Mouse (Mus musculus): Measurements from ENCODE around the gene Ciao2b.

Ciao2b gene

DNA sequence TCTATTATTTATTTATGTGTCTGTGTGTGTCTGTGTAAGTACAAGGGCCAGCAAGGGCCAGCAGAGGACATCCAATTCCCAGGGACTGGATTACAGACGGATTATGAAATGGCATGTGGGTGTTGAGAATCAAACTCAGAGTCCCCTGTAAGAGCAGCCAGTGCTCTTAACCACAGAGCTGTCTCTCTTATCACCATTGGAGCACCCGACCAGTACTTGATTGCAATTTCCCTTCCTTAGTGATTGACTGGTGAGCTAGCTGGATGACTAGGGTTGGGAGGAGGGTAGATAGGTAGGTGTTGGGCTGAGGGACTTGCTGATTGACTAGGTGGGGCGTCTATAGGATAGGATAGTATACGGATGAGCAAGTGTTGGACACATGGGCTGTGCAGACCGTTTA, 21.0 kb downstream of the Ciao2b start:
- DNase-seq (ENCODE audit: low spot score in 2 of 2) = no peak

DNA sequence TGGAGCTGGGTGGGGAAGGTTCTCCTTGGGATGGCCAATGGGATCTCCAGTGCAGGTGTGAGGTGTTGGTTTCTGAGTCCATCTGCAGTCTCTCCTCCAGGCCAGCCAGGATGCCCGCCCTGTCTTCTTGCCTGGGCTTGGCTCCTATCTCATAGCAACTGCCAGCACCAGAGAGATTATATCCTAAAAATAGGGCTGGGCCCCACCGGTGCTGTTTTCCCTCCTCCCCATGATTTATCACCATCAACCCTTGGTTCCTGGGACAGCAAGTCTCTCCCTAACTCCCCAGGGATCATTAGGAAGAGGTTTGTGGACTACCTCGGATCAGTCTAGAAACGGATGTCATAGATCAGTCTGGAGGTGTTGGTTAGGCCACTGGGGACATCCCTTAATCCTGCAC, 28.6 kb downstream of the Ciao2b start:
- no peak for DNase-seq (ENCODE audit: low spot score in 2 of 2)

DNA sequence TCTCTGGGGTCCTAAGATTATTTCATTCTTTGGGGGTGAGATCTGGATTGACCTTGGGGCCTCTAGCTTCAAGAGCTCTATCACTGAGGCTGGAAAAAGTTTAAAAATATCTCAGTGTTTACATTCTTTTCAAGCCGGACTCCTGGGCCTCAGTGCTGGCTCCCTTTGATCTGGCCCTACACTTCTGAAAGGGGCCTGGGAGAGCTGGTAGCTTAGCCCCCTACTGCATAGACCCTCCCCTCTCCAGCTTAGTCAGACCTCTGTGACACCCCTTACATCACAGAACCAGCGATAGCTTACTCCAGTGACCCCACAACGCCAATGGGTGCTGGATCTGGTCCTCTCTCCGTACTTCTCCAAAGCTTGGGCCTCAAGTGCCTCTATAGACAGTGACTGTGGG, 30.2 kb downstream of the Ciao2b start:
- DNase-seq (ENCODE audit: low spot score in 2 of 2) = no peak

DNA sequence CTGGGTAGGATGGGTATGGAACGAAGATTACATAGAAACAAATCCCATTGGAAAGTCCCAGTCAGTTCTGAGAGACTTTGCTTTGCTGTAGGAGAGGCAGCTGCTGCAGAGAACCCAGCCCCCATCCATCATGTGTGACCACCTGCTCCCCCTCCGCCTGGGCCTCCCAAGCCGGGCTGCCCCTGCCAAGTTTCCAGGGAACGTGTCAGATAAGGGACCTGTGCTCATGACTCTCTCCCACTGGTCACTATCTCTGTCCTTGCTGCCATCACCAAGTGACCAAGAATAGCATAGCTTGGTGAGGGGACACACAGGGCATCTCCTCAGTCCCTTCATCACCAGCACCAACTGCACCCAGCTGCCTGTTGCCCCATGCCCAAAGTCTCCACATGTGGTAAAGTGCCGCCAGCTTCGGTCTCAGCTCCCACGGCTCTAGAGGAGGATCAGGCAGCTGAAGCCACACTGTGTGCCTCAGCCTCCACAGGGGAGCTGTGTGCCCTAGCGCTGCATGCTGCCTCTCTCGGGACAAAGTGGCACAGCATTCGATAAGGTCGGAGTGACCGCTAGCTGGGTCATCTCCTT, 31.5 kb downstream of the Ciao2b start:
- DNase-seq (ENCODE audit: low spot score in 2 of 2) = no peak

DNA sequence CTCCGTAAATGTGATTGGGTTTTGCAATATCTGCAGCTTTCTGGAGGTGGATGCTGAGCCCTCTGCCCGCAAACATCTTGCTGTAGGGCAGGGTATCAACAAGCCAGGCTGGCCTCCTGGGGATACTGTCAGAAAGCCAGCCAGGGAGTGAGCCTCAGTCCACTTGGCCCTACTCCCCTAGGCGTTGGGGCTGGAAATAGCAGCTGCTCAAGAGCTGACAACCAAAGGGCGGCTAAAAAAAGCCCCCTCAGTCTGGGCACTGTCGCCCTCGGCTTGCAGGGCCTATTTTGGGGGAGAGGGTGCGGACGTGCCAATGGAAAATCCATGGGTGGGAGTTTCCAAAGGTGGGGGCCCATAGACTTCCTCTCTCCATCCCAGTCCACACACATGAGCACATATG, 32.5 kb downstream of the Ciao2b start:
- no peak for DNase-seq (ENCODE audit: low spot score in 2 of 2)

DNA sequence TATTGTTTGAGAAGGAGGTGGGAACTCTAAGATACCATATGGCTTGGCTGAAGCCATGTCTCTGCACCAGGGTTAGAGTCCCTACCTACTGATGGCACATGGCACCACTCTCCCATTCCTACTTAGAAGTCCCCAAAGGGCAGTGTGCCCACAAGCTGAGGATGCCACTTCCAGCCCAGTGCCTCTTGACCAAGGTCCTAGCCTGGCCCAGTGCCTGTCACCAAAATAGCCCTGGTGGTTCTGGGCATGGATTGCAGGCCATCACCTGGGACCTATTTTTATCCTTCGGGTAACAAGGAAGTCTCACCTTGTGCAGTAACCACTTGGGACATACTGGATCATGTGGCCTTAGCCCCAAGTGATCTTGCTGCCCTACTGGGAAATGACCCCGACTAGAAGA, 33.8 kb downstream of the Ciao2b start:
- DNase-seq (ENCODE audit: low spot score in 2 of 2) = no peak

DNA sequence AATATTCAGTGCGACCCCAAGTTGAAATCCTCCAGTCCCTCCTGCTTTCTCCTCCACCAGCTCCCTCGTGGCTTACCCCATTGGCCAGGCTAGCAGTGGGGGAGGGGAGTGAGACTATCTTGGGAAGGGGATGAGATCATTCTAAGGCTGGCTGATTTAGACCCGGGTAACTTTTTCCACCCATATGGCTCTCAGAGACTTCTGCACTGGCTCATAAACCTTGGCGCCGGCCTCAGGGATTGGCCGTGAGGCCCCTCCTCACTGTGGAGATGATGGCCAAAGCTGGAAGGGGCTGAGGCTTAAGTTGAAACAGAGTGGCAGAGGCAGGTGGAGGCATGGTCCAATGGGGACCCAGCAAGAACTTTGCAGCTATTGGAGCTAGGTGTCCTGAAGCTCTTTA, 35.4 kb downstream of the Ciao2b start:
- DNase-seq (ENCODE audit: low spot score in 2 of 2) = no peak

DNA sequence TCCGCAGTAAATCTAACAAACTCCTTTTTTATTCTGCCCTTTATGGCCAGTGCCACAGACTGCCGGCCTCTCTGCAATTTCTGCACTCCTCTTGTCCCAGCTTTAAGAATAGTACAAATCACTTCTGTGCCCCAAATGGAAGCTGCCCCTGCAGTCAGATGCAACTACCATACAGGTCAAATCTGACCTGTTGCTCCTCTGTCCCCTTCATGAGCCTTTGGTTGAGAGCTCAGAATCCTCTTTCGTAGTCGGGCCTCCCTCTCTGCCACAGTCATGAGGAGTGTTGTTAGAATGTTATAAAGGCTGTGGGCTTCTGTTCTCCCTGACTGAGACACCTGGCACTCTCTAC, 38.5 kb downstream of the Ciao2b start:
- no peak for DNase-seq (ENCODE audit: low spot score in 2 of 2)

DNA sequence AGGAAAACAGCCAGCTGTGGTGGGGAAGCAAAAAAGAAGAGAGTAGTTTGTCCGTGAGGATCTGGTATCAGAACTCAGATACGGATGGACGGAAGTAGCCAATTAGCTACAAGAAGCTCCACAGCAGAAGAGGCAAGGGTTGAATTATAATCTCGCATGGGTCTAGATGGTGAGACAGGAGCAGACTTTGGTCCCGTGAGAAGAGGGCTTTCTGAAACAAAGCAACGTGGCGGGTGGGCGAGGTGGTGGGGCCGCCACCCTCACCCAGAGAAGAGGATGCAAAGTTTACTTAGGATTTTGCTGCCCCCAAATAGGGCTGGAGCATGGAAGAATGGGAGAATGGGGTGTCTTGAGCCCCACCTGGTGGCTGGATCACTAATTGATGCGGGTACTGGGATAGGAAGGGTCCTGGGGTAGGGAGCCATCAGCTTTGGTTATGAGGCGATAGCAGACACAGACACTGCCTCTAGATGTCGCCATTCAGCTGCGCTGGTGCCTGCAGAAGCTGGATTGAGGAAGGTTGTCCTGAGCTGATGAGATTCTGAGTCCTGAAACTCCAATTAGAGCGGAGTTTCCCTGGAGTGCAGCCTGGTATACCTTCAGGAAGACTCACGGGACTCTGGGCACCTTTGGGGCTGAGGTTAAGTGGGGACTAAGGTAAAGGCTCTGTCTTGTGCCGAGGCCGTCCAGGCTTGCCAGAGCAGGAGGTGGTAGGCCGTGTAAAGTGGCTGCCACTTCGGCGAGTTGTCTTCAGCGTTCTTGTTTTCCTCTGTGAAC, 39.1 kb downstream of the Ciao2b start:
- DNase-seq (ENCODE audit: low spot score in 2 of 2) = peak; percentile 52 to 76

DNA sequence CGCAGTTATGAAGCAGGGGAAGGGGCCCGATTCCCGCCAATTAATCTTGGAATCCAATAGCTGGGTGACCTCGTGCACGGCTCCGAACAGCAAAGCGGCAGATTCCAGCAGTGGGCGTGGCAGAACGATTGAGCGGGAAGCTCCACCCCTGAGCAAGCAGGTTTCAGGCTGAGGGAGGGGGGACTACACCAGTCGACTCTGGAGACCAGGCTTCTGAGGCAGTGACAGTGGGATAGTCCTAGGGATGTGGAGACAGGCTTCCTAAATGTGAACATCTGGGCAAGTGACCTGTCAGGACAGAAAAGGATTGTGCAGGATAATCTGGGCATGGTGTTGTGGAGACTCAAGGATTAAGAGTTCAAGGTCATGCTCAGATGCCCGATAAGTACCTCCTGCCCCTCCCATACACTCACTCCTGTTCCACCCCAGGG, 39.8 kb downstream of the Ciao2b start:
- no peak for DNase-seq (ENCODE audit: low spot score in 2 of 2)

DNA sequence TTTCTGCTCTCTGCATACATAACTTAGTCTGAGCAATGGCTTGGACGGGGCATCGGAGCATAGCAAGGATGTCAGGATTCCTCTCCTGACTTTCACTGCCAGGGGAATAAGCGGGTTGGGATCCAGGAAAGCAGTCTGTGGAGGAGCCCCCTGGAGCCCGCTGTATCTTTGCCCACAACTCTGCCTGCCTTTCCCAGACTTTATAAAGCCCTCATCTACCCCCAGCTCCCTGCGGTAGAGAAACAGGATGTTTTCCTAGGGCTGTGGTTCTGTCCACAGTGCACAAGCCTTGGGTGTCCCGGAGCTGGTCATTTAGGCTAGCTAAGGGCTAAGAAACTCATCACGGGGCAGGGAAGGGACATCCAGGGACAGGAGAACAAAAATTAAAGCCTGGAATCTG, 40.4 kb downstream of the Ciao2b start:
- DNase-seq (ENCODE audit: low spot score in 2 of 2) = no peak

DNA sequence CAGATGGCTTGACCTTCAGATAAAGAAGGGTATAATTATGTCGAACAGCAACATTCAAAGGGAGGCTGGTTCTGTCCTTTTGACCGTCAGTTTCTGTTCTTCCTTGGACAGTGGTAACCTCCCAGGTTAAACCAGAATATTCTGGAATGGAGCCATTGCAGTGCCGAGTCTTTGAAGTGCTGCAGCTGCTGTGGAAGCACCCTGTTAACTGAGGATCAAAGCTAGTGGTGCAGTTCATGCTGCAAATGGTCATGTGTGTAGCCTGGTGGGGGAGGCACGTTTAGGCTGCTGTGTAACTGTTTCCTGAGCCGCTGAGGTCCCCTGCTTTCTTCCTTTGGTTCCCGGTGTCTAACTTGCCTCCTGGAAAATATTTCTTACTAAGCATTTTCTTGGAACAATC, 43.3 kb downstream of the Ciao2b start:
- no peak for DNase-seq (ENCODE audit: low spot score in 2 of 2)

DNA sequence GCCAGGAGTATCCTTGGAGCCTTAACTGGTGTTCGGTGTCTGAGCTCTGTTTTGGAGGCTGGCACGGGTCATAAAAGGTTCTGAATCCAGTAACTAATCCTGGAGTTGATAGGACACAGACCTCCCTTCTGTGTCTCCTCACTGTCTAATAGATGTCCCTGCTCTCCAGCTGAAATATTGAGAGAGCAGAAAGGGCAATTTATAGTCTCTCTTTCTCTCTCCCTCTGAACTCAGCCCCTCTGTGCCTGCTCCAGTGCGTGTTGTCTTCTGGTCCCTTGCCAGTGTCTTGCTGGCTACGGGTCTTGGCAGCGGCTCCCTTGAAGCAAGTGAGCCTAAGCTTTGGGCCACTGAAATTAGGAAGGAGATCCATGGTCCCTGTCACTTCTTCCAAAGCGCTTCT, 44.1 kb downstream of the Ciao2b start:
- DNase-seq (ENCODE audit: low spot score in 2 of 2) = no peak

DNA sequence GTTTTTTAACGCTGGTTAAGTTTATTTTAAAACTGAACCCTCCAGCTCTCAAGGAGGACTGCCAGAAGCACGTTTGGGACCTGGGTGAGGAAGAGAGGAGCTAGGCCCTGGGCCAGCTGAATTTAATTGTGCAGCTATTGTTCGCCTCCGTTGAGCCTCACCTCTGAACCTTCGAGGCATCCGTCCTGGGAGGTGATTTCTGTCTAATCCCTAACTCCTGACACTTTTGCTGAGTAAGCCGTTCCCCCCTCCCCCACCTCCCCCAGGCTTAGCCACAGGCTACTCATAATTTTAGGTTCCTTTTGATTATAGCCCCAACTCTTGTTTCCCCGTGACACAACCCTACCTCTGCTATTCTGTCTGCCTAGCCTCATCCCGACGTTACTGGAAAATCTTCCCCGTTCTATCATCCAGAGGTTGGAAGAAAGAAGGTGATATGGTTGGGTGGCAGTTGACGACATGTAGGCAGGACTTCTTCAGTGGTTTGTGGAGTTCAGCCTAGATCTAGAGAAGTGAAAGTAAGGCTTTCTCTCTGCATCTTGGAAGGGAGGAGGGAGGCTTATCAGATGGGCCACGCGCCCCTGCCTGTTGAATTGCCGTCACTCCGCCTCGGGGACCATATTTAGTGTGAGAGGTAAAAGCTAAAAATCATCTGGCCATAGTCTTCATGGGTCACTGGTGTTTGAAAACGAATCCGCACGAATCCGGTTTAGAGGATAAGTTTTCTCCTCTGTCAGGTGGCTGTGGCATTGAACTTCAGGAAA, 45.8 kb downstream of the Ciao2b start:
- no peak for DNase-seq (ENCODE audit: low spot score in 2 of 2)

DNA sequence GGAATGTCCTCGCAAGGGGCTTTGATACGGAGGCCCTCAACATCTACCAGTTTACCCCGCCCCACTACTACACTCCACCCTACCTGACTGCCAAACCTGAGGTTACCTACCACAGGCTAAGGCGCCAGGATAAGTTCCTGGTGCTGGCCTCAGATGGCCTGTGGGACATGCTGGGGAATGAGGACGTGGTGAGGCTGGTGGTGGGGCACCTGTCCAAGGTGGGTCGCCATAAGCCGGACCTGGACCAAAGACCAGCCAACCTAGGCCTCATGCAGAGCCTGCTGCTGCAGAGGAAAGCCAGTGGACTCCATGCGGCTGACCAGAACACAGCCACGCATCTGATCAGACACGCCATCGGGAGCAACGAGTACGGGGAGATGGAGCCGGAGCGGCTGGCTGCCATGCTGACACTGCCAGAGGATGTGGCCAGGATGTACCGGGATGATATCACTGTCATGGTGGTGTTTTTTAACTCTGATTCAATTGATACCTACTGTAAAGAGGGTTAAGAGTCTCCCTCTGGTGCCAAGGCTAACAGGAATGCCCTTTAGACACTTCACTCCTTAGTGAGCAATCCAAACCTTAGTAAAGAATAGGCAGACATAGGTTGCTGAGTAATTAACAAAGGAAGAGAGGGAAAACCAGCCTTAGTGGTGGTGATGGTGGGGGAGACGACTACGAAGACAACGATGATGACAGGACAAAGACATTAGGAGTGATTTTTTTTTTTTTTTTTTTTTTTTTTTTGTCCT, 47.0 kb downstream of the Ciao2b start:
- DNase-seq (ENCODE audit: low spot score in 2 of 2) = no peak

DNA sequence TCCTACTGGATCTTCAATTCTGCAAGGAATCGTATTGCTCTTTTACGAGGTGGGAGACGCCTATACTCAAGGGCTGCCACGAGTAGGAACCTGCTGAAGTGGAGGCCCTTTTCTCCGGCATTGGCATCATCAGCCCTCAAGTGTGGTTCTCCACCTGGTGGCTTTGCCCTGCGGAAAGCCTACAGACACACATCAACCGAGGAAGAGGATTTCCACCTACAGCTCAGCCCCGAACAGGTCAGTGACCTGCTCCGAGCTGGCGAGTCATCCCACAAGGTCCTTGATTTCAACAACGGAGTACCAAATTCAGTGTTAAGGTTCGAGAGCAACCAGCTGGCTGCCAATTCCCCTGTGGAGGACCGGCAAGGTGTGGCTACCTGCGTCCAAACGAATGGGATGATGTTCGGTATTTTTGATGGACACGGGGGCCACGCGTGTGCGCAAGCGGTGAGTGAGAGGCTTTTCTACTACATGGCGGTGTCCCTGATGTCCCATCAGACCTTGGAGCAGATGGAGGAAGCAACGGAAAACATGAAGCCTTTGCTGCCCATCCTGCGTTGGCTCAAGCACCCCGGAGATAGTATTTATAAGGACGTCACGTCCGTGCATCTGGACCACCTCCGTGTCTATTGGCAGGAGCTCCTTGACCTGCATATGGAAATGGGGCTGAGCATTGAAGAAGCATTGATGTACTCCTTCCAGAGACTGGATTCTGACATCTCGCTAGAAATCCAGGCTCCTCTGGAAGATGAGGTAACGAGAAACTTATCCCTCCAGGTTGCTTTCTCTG, 48.0 kb downstream of the Ciao2b start:
- DNase-seq (ENCODE audit: low spot score in 2 of 2) = no peak

DNA sequence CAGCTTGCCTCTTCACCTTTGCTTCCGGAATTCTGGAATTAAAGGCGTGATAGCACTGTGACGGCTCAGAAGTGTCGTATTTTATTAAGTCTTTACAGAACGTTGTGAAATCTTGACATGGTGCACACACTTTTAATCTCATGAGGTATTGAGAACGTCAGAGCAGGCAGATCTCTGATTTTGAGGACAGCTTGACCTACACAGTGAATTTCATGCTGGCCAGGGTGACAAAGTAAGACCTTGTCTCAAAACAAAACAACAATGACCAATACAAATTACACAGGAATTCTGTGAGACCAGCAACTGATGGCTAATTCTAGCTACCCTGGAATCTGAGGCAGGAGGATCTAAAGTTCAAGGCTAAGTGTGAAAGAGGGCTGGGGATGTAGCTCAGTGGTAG, 49.2 kb downstream of the Ciao2b start:
- DNase-seq (ENCODE audit: low spot score in 2 of 2) = no peak

DNA sequence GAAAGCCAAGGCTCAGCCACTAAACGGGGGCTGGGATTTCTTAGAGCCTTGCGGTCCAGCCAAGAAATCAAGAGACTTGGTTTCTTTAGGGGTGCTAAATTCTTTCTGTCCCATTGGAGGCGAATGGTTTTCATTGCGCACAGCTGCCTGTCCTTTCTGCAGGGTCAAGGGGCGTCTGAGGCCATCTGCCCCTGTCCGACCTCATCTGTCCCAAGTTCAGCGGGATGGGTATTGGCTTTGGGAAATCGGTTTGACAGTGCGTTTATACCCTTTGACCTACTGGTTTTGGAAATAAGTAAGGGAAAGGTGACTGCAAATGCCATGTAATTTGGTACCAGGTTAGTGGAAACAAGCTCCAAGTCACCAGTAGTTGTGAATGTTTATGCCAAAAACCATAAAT, 49.9 kb downstream of the Ciao2b start:
- DNase-seq (ENCODE audit: low spot score in 2 of 2) = no peak

DNA sequence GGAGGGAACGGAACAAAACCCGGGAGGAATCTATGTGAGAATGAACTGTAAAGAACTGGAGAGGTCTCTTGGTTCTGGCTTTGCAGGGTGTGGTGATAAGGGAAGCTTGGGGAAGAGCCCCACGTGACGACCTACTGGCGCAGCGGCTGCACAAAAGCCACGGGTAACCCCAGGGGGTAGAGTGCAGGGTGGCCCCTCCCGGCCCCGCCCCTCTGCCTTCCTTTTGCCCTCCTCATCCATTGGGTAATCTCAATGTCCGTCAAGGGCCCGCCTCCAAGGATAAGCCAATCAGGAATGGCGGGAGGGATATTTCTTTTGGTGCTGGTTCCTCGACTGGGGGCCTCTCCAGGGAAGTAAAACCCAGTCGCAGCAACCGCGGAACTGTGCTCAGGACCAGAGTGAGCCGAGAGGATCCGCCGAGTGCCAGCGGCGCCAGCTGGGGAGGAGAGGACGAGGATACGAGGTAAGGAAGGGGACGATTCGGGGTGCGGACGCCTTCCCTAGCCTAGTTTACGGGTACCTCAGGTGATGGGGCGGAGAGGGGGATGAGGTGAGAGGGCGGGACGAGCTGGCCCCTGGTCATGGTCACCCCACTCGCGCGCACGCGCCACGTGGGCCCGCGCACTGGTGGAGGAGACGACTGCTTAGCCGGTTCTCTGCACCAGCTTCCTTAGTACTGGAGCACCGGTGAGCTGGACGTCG, 50.5 kb downstream of the Ciao2b start, which contains the start of gene Pdp2:
Pdp2 (plus strand) TSS at position 319 of the 702 bp plus-strand sequence.
- DNase-seq (ENCODE audit: low spot score in 2 of 2) = peak; percentile 89 to 91

DNA sequence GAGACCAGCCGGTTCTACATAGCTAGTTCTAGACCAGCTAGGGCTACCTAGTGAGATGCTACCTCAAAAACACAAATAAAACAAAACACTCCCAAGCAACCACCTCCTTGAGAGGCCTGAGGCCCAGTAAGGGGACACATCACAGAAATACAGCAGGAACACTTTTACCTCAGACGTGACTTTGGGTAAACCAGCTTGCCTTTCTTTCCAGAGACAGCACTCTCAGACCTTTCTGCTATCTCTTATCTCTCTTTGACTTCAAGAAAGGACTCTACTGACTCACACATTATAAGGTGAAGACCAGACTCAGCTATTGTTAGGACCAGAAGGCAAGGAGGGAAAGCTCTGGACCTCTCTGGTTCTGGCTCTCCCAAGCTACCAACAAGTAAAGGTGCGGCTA, 51.5 kb downstream of the Ciao2b start:
- DNase-seq (ENCODE audit: low spot score in 2 of 2) = no peak
